Mouse (Mus musculus): ENCODE results near the gene Ppm1f.
"Not testable (repeated sequence)": the region's sequence is repeated elsewhere in the genome, so short reads cannot be mapped to it uniquely, and the experiment has no call there.

Gene Ppm1f

GRCm38 (mm10) chr16:16911641-16912597, 15.7 kb downstream of the Ppm1f start:
- peak; percentile 58 to 62 for DNase-seq (ENCODE audit: low spot score in 2 of 2)

GRCm38 (mm10) chr16:16913440-16913839, 17.2 kb downstream of the Ppm1f start:
- DNase-seq (ENCODE audit: low spot score in 2 of 2) = no peak

GRCm38 (mm10) chr16:16918441-16919117, 22.3 kb downstream of the Ppm1f start:
- DNase-seq (ENCODE audit: low spot score in 2 of 2) = no peak

- peak; percentile 14 to 17 for DNase-seq (ENCODE audit: low spot score in 2 of 2)
These were observed 24.8 kb downstream of the Ppm1f start for GRCm38 (mm10) chr16:16921021-16921435.

GRCm38 (mm10) chr16:16924481-16924880, 28.2 kb downstream of the Ppm1f start:
- no peak for DNase-seq (ENCODE audit: low spot score in 2 of 2)

- no peak for DNase-seq (ENCODE audit: low spot score in 2 of 2)
These were observed 30.3 kb downstream of the Ppm1f start for GRCm38 (mm10) chr16:16926536-16926935.

- DNase-seq (ENCODE audit: low spot score in 2 of 2) = not testable (repeated sequence)
These were observed 32.6 kb downstream of the Ppm1f start for GRCm38 (mm10) chr16:16928908-16929307.

GRCm38 (mm10) chr16:16930326-16930725, 34.1 kb downstream of the Ppm1f start:
- no peak for DNase-seq (ENCODE audit: low spot score in 2 of 2)

- DNase-seq (ENCODE audit: low spot score in 2 of 2) = peak; percentile 40 to 48
These were observed 34.6 kb downstream of the Ppm1f start for GRCm38 (mm10) chr16:16930810-16931296.

GRCm38 (mm10) chr16:16939543-16939942, 43.3 kb downstream of the Ppm1f start:
- no peak for DNase-seq (ENCODE audit: low spot score in 2 of 2)

GRCm38 (mm10) chr16:16941078-16941477, 44.8 kb downstream of the Ppm1f start:
- no peak for DNase-seq (ENCODE audit: low spot score in 2 of 2)

GRCm38 (mm10) chr16:16958575-16958974, 62.3 kb downstream of the Ppm1f start:
- no peak for DNase-seq (ENCODE audit: low spot score in 2 of 2)

- DNase-seq (ENCODE audit: low spot score in 2 of 2) = no peak
These were observed 63.6 kb downstream of the Ppm1f start for GRCm38 (mm10) chr16:16959907-16960306.

- DNase-seq (ENCODE audit: low spot score in 2 of 2) = no peak
These were observed 68.9 kb downstream of the Ppm1f start for GRCm38 (mm10) chr16:16965149-16965548.

- no peak for DNase-seq (ENCODE audit: low spot score in 2 of 2)
These were observed 70.0 kb downstream of the Ppm1f start for GRCm38 (mm10) chr16:16966290-16966689.
